Mouse (Mus musculus): ENCODE measurements around the gene Galnt14.

The Galnt14 gene

GRCm38 (mm10) chr17:73572881-73573280 lies 137.4 kb downstream of the Galnt14 start:
- no peak for DNase-seq (ENCODE audit: low read depth in 1 of 2, low spot score in 2 of 2)

- DNase-seq (ENCODE audit: low read depth in 1 of 2, low spot score in 2 of 2): no peak
Measured at GRCm38 (mm10) chr17:73572440-73572839, 137.8 kb downstream of the Galnt14 start.

DNA sequence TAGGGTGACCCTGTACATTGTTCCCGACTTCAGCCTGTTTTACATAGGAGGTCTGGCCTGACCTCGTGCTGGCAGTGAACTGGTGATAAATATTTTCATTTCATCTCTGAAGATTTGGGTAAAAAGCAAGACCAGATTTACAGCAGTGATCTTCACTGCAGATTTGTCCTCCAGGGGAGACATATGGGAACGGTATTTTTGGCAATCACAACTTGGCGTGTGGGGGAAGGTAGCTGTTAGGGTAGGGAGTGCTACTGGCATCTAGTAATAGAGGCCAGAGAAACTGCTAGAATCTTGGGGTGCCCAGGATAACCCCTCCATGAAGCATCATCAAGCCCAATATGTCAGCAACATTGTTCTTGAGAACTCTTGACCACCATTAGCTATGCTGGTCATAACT lies 138.3 kb downstream of the Galnt14 start:
- no peak for DNase-seq (ENCODE audit: low read depth in 1 of 2, low spot score in 2 of 2)

- DNase-seq (ENCODE audit: low read depth in 1 of 2, low spot score in 2 of 2): no peak
Measured at GRCm38 (mm10) chr17:73568204-73568603, 142.0 kb downstream of the Galnt14 start.

- DNase-seq (ENCODE audit: low read depth in 1 of 2, low spot score in 2 of 2): no peak
Measured at GRCm38 (mm10) chr17:73561149-73561548, 149.1 kb downstream of the Galnt14 start.

DNA sequence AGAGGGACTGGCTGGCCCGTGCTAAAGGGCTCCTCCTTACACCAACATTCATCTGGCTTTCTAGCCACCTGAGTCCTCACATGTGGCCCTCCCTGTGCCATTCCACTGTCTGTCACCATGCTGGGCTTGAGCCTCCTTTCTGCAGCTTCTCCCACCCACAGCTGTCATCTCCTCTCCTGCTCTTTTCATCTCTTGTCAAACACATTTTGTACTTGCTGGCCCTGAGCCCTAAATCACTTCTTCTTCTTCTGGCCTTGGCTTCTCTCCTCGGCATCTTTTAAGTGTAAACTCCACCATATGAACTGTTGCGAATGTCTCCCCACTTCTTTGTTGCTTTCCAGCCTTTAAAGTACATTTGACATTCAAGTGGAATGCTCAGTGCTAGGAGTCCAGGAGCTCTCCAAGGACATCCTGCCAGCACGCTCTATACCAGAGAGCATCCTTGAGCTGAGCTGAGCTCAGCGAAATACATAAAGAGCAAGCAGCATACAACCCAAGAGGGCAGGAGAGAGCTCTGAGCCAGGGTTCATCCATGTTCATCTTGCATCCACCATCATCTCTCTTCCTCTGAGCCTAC lies 150.0 kb downstream of the Galnt14 start:
- no peak for DNase-seq (ENCODE audit: low read depth in 1 of 2, low spot score in 2 of 2)

DNA sequence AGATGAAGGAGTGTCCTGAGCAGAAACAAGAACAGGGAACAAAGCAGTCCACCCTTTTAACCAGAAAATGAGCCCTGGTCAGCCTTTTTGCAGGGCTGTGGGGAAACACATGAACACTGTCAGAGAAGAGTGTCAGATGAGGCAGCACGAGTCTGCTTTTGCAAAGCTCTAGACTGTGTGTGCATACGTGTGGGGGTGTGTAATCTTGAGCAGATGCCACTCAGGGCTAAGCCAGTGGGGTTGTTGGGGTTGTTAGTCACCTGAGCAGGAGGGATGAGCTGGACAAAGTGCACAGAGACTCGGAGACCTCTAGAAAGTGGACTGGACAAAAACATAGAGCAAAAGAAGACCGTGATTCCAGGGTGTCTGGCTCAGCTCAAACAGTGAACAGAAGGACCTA lies 150.8 kb downstream of the Galnt14 start:
- no peak for DNase-seq (ENCODE audit: low read depth in 1 of 2, low spot score in 2 of 2)

GRCm38 (mm10) chr17:73557101-73557500 lies 153.2 kb downstream of the Galnt14 start:
- no peak for DNase-seq (ENCODE audit: low read depth in 1 of 2, low spot score in 2 of 2)

DNA sequence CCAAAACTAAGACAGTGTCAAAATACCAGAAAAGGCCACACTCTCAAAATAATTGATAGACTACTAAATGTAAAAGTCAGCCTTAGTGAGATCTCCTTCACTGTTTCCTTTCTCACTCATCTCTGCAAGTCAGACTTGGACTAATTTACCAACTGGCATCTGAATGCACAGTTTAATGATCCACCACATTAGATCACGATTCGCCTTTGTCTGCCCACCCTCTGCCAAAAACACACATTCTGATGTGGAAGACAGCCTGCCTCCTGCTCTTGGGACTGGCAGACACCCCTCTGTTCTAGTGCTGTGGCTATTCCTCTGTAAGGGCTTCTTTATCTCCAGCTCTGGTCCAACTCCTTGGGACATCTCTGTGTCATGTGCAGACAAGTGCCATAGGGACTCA lies 153.8 kb downstream of the Galnt14 start:
- no peak for DNase-seq (ENCODE audit: low read depth in 1 of 2, low spot score in 2 of 2)

DNA sequence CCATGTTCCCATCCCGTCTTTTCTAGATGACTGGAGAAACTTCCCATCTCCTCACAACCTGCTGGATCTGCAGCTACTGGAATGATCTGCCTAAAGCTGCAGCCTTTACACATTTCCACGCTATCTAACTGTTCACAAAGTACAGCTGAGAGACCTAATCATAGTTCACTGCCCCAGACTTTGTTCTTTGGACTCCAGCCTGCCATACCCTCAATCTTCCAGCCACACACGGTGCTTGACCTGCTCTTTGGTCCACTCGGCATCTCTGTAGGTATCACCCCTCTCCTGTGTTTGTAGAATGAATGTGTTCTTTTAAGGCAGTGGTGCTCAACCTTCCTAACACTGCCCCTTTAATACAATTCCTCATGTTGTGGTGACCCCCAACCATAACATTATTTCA lies 155.6 kb downstream of the Galnt14 start:
- no peak for DNase-seq (ENCODE audit: low read depth in 1 of 2, low spot score in 2 of 2)

GRCm38 (mm10) chr17:73548783-73549566 lies 161.3 kb downstream of the Galnt14 start:
- no peak for DNase-seq (ENCODE audit: low read depth in 1 of 2, low spot score in 2 of 2)

GRCm38 (mm10) chr17:73548119-73548518 lies 162.1 kb downstream of the Galnt14 start:
- no peak for DNase-seq (ENCODE audit: low read depth in 1 of 2, low spot score in 2 of 2)

- no peak for DNase-seq (ENCODE audit: low read depth in 1 of 2, low spot score in 2 of 2)
Measured at GRCm38 (mm10) chr17:73547483-73547882, 162.8 kb downstream of the Galnt14 start.

GRCm38 (mm10) chr17:73541911-73542310 lies 168.3 kb downstream of the Galnt14 start:
- DNase-seq (ENCODE audit: low read depth in 1 of 2, low spot score in 2 of 2): no peak

GRCm38 (mm10) chr17:73541233-73541570 lies 169.1 kb downstream of the Galnt14 start:
- no peak for DNase-seq (ENCODE audit: low read depth in 1 of 2, low spot score in 2 of 2)

DNA sequence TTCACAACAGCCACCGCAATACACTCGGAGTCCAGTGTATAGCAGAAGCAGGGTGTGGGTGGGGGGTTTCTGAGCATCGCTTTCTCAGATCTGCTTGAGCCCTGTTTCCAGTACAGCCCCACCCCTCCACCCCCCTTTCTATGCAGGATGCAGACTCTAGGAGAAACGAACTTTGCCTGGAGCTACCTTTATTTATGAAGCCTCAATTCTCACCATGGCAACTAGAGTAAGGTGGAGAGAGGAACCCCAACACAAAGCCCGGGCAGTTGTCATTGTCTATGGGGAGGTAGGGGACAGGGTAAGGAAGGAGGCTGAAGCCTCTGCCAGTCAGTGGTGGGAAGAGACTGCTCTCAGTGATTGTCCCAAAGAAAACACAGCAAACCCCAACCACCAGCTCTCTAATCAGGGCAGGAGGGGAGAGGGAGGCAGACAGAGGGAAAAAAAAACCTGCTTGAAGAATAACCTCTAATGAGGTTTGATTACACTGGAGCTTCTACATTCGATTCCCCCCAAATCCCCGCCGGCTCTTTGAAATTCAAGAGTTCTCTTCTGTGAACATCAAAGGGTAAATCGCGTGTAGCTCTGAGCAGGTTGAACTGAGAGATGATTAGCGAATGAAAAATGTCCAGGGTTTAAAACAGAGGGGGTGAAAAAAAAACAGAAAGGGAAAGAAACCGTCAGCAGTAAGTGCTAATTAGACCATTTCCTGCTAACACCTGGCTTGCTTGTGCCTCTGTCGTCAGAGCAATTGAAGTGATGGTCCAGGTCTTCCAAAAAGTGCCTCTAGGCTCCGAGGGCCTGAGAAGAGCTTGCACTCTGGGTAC lies 169.6 kb downstream of the Galnt14 start:
- DNase-seq (ENCODE audit: low read depth in 1 of 2, low spot score in 2 of 2): no peak

- no peak for DNase-seq (ENCODE audit: low read depth in 1 of 2, low spot score in 2 of 2)
Measured at GRCm38 (mm10) chr17:73531896-73532295, 178.4 kb downstream of the Galnt14 start.

DNA sequence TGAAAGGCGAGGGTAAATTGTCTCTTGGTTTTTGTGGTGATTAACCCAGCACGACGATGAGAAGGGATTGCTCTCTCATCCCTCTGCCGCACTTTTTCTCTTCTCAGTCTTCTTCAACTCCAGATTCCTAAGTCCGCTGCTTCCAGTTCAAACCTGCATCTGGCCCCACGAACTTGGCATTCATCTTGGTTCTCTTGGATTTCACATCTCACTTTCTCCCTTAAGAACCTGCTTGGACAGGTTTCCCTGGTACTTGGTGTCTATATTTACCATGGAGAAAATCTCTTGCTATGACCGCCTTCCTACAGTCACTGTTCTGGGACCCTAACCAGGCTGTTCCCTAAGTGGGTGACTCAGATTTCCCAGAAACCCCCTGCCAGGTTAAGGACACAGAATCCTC lies 188.1 kb downstream of the Galnt14 start:
- no peak for DNase-seq (ENCODE audit: low read depth in 1 of 2, low spot score in 2 of 2)

GRCm38 (mm10) chr17:73519350-73519749 lies 190.9 kb downstream of the Galnt14 start:
- no peak for DNase-seq (ENCODE audit: low read depth in 1 of 2, low spot score in 2 of 2)

DNA sequence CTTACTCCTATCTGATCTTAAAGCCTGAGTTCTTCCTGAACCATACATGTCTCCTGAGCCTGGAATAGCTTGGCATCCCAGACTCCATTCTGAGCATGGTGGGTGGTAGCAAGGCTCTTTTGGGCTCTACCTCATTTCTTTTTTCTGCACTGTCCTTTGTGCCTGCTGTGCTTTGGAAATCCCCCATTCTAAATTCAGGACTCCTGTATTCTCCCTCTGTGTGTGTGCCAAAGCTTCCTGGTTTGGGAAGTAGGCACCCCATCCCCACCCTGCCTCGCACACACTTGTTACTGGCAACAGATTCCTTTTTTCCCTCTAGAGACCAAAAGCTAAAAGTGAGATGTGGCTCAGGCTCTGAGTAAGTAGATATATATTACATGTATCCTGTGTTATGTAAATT lies 191.9 kb downstream of the Galnt14 start:
- DNase-seq (ENCODE audit: low read depth in 1 of 2, low spot score in 2 of 2): no peak

DNA sequence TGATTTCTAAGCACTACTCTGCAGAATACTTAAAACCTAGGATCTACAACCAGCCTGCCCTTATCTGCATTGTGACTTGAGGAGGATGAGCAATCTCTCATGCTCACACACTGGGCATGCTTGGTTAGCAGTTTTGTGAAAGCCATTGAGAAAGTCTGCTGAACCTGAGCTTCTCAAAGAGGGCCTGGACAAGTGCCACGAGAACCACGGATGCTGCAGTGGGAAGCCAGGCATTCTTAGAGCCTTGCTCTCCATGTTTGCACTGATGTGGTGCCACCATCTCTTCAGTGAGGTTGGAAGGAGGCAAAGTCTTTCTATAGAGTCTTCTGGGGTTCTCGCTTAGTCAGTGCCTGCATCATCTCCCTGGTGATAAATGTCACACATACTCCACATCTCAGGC lies 194.7 kb downstream of the Galnt14 start:
- no peak for DNase-seq (ENCODE audit: low read depth in 1 of 2, low spot score in 2 of 2)

DNA sequence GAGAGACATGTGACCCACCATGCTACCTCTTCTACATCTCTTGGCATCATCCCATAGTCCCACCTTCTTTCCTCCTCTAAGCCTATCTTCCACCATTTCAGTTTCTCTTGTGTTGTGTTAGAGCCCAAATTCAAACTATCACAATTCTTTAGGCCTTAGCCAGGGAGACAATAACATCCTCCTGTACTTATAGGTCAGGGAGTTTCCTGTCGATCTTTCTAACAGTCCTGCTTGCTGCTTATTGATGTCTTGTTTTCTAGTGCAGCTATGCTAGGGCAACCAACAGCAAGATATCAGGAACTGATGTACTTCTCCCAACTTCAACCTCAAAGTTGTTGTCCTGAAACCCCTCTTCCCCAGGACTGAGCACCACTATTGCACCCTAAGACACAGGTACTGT lies 195.4 kb downstream of the Galnt14 start:
- no peak for DNase-seq (ENCODE audit: low read depth in 1 of 2, low spot score in 2 of 2)
